Mouse (Mus musculus) left cerebral cortex, adult 9 months (tissue): Measurements from ENCODE around the gene Drd3.

Experiments
- DNase-seq, 2 experiments: peaks; one replicate each; pipeline ENCODE4 v3.0.0; 2022; ENCODE audit warnings: low spot score in 2 of 2

Gene Drd3

GRCm38 (mm10) chr16:43753751-43754150 lies at the start of gene Drd3:
Gene Drd3 (plus strand): TSS chr16:43754026.
- DNase-seq, result no peak

- no peak for DNase-seq
Observed at GRCm38 (mm10) chr16:43708335-43709061, 45.3 kb upstream of the Drd3 start.

GRCm38 (mm10) chr16:43709062-43709413 lies 44.8 kb upstream of the Drd3 start:
- no peak for DNase-seq

- DNase-seq, result no peak
Observed at GRCm38 (mm10) chr16:43709432-43710133, 44.2 kb upstream of the Drd3 start.

GRCm38 (mm10) chr16:43710134-43710475 lies 43.7 kb upstream of the Drd3 start:
- no peak for DNase-seq

GRCm38 (mm10) chr16:43710651-43711050 lies 43.2 kb upstream of the Drd3 start:
- no peak for DNase-seq

GRCm38 (mm10) chr16:43711361-43711760 lies 42.5 kb upstream of the Drd3 start:
- no peak for DNase-seq

- DNase-seq, result no peak
Observed at GRCm38 (mm10) chr16:43724444-43724843, 29.4 kb upstream of the Drd3 start.

GRCm38 (mm10) chr16:43729506-43730221 lies 24.2 kb upstream of the Drd3 start:
- DNase-seq, result no peak

GRCm38 (mm10) chr16:43730281-43730680 lies 23.5 kb upstream of the Drd3 start:
- no peak for DNase-seq

- no peak for DNase-seq
Observed at GRCm38 (mm10) chr16:43732496-43732895, 21.3 kb upstream of the Drd3 start.

GRCm38 (mm10) chr16:43732900-43733299 lies 20.9 kb upstream of the Drd3 start:
- no peak for DNase-seq

GRCm38 (mm10) chr16:43737933-43738332 lies 15.9 kb upstream of the Drd3 start:
- no peak for DNase-seq

- DNase-seq, result no peak
Observed at GRCm38 (mm10) chr16:43740936-43741335, 12.9 kb upstream of the Drd3 start.

- no peak for DNase-seq
Observed at GRCm38 (mm10) chr16:43748424-43748823, 5.4 kb upstream of the Drd3 start.

- no peak for DNase-seq
Observed at GRCm38 (mm10) chr16:43752900-43753299, 926 bp upstream of the Drd3 start.

GRCm38 (mm10) chr16:43772358-43772757 lies 18.5 kb downstream of the Drd3 start:
- no peak for DNase-seq

- no peak for DNase-seq
Observed at GRCm38 (mm10) chr16:43772766-43773165, 18.9 kb downstream of the Drd3 start.

GRCm38 (mm10) chr16:43773506-43773905 lies 19.7 kb downstream of the Drd3 start:
- no peak for DNase-seq

- no peak for DNase-seq
Observed at GRCm38 (mm10) chr16:43776886-43777285, 23.1 kb downstream of the Drd3 start.

GRCm38 (mm10) chr16:43799541-43799940 lies 45.7 kb downstream of the Drd3 start:
- DNase-seq, result no peak

GRCm38 (mm10) chr16:43800119-43800721 lies 46.4 kb downstream of the Drd3 start:
- no peak for DNase-seq
